Comparison of ENCODE assay signal across 8 mouse cellular contexts in genomic region chr15:78610705-78611462, GRCm38 (mm10). TPM values are rescaled to one million over a fixed set of nuclear protein-coding genes. Genes with fewer than 3 reads are reported as not detected.
DNase-seq lines count a peak whose midpoint lies in the region; ATAC-seq lines count a peak whose summit lies in the region.

No protein-coding gene starts in this region.

- peak overlapping the region; percentile 31; the same call in 1 of the 2 replicates for H3K9ac ChIP-seq in hindbrain, embryonic 16.5 days (ENCODE audit: low read depth, low read length)
- 0 out of 2 replicates have a peak overlapping the region, but pooled peaks have one; percentile 12 for H3K9ac ChIP-seq in midbrain, embryonic 12.5 days (replicated peaks)

- peak overlapping the region; percentile 13; the same call in 1 of the 2 replicates for H3K27ac ChIP-seq in hindbrain, embryonic 16.5 days (ENCODE audit: low read depth, low read length)
- H3K27ac ChIP-seq in midbrain, embryonic 12.5 days (replicated peaks), result no peak overlapping the region

- ATAC-seq in hindbrain, embryonic 16.5 days, result peak; percentile 69
- ATAC-seq in midbrain, embryonic 12.5 days (ENCODE audit: low FRiP score, low read depth), result no peak

- no peak overlapping the region for H3K4me2 ChIP-seq in hindbrain, embryonic 16.5 days (ENCODE audit: low read length)
- H3K4me2 ChIP-seq in midbrain, embryonic 12.5 days (replicated peaks), result no peak overlapping the region

- H3K36me3 ChIP-seq in hindbrain, embryonic 16.5 days (ENCODE audit: control insufficient read depth, insufficient read depth, low read length), result no peaks in the 10 kb centered on the region
- H3K36me3 ChIP-seq in midbrain, embryonic 12.5 days, result no peaks in the 10 kb centered on the region

- no peaks in the 10 kb centered on the region for H3K27me3 ChIP-seq in hindbrain, embryonic 16.5 days (replicated peaks; ENCODE audit: control insufficient read depth, insufficient read depth, low read length)
- H3K27me3 ChIP-seq in midbrain, embryonic 12.5 days, result no peaks in the 10 kb centered on the region

- 35% methylated on average over 12 of the region's 12 CpGs for WGBS in hindbrain, embryonic 16.5 days
- whole genome bisulfite sequencing in midbrain, embryonic 12.5 days, result 39% methylated on average over 12 of the region's 12 CpGs

- DNase-seq in embryo, embryonic 11 days, result peak; percentile 16
- DNase-seq in embryo, embryonic 9.5 days (ENCODE audit: extremely low spot score), result no peak
- peak; percentile 28 for DNase-seq in NIH3T3 (ENCODE audit: low read depth)
- no peak for DNase-seq in urinary bladder, postnatal 36 days (ENCODE audit: low spot score in 2 of 2)
- DNase-seq in B cell, adult 2 months, result no peak
- no peak for DNase-seq in kidney, adult 11 months

- H3K9me3 ChIP-seq in hindbrain, embryonic 16.5 days (ENCODE audit: control insufficient read depth, low read length), result no peaks in the 10 kb centered on the region
- no peaks in the 10 kb centered on the region for H3K9me3 ChIP-seq in midbrain, embryonic 12.5 days

- peaks cover 11% of the 10 kb centered on the region for H3K4me1 ChIP-seq in hindbrain, embryonic 16.5 days (ENCODE audit: control insufficient read depth, insufficient read depth, low read depth, low read length)
- peaks cover 7% of the 10 kb centered on the region for H3K4me1 ChIP-seq in midbrain, embryonic 12.5 days

- H3K4me3 ChIP-seq in hindbrain, embryonic 16.5 days (ENCODE audit: low read length), result no peak overlapping the region
- no peak overlapping the region for H3K4me3 ChIP-seq in midbrain, embryonic 12.5 days

RNA-seq across cellular contexts. Expression of gene Cyth4, which starts 14.0 kb away (rescaled TPM):
- polyA plus RNA-seq in hindbrain, embryonic 16.5 days (2015; fragmentation: Nextera tagmentation; extraction: Ambion mirVana), result 6.2 and 6.4 TPM in 2 replicates
- 5.4 and 6.9 TPM in 2 replicates for polyA plus RNA-seq in midbrain, embryonic 12.5 days (2016; fragmentation: Nextera tagmentation; extraction: Ambion mirVana)

RNA-seq across cellular contexts. Expression of gene Rac2, which starts 38.3 kb away (rescaled TPM):
- 4.0 and 5.7 TPM in 2 replicates for polyA plus RNA-seq in hindbrain, embryonic 16.5 days (2015; fragmentation: Nextera tagmentation; extraction: Ambion mirVana)
- polyA plus RNA-seq in midbrain, embryonic 12.5 days (2016; fragmentation: Nextera tagmentation; extraction: Ambion mirVana), result 4.5 and 6.9 TPM in 2 replicates

Comparison
In these comparisons a context has a peak if more than half of its experiments do, and no peak if none do; other contexts are left out.
1. DNase-seq: peak in embryo, embryonic 11 days (single experiment) and NIH3T3 (single experiment); none in embryo, embryonic 9.5 days (single experiment), urinary bladder, postnatal 36 days (0 of 2), B cell, adult 2 months (0 of 2) and kidney, adult 11 months (single experiment).